ENCODE assay signal across 8 mouse cellular contexts in the genomic region with DNA sequence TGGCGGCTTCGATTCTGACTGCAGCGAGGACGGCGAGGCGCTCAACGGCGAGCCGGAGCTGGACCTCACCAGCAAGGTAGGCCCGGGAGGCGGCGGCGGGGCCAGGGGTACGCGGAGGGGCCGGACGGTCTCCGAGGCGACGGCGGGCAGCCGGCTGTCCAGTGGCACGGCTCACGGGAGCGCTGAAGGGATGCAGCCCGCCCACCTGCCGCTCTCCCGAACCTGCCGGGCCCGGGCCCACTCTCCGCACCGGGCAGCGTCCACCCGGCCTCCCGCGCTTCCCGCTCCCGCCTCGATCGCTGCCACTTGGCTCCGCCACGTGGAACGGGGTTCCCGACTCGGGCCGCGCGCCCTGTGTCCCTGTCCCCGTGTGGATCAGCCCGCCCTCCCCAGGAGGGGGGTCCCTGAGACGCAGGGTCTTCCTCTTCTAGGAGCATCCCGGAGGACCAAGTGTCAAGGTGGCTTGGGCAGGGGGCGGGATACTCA. TPM values are rescaled to one million over a fixed set of nuclear protein-coding genes. Genes with fewer than 3 reads are reported as not detected.
DNase-seq lines count a peak whose midpoint lies in the region; ATAC-seq and TF ChIP-seq lines count a peak whose summit lies in the region.

No protein-coding gene starts in this region.

- H3K9me3 ChIP-seq in forebrain, postnatal 0 days (ENCODE audit: low read length), result no peaks in the 10 kb centered on the region
- H3K9me3 ChIP-seq in intestine, embryonic 15.5 days, result no peaks in the 10 kb centered on the region
- H3K9me3 ChIP-seq in midbrain, embryonic 10.5 days (replicated peaks), result no peaks in the 10 kb centered on the region

- ATAC-seq in forebrain, postnatal 0 days, result no peak; the same call in 1 of the 2 replicates
- peak; percentile 16 for ATAC-seq in intestine, embryonic 15.5 days

- peak overlapping the region; percentile 89 for H3K27ac ChIP-seq in forebrain, postnatal 0 days (ENCODE audit: low read depth, low read length)
- peak overlapping the region; percentile 82 for H3K27ac ChIP-seq in intestine, embryonic 15.5 days
- H3K27ac ChIP-seq in midbrain, embryonic 10.5 days (replicated peaks), result peak overlapping the region; percentile 96

- H3K4me1 ChIP-seq in forebrain, postnatal 0 days (ENCODE audit: insufficient read depth), result peaks cover 15% of the 10 kb centered on the region; the same call in 1 of the 2 replicates
- peaks cover 22% of the 10 kb centered on the region for H3K4me1 ChIP-seq in intestine, embryonic 15.5 days (replicated peaks)
- peaks cover 52% of the 10 kb centered on the region for H3K4me1 ChIP-seq in midbrain, embryonic 10.5 days

- no peak for TF ChIP-seq CTCF in forebrain, postnatal 0 days (IDR thresholded peaks at IDR 0.05; ENCODE audit: low read depth)

- peak overlapping the region; percentile 98 for H3K4me2 ChIP-seq in forebrain, postnatal 0 days (ENCODE audit: low read depth)
- peak overlapping the region; percentile 94 for H3K4me2 ChIP-seq in intestine, embryonic 15.5 days (replicated peaks)

- H3K36me3 ChIP-seq in forebrain, postnatal 0 days (ENCODE audit: insufficient read depth), result no peaks in the 10 kb centered on the region
- H3K36me3 ChIP-seq in intestine, embryonic 15.5 days, result no peaks in the 10 kb centered on the region
- peaks cover 19% of the 10 kb centered on the region for H3K36me3 ChIP-seq in midbrain, embryonic 10.5 days

- peak; percentile 46 for DNase-seq in left cerebral cortex, postnatal 4 days
- no peak for DNase-seq in left cerebral cortex, adult 11 months (ENCODE audit: low spot score)
- DNase-seq in cerebellum, adult 11-12 months, result peak; percentile 79
- no peak for DNase-seq in forebrain, postnatal 0 days
- DNase-seq in midbrain, embryonic 10.5 days (ENCODE audit: low spot score), result no peak
- peak; percentile 15 for DNase-seq in urinary bladder, postnatal 10 days (ENCODE audit: low spot score)
- DNase-seq in layer of hippocampus, adult 11-12 months (ENCODE audit: low spot score), result no peak

- H3K4me3 ChIP-seq in forebrain, postnatal 0 days (ENCODE audit: low read depth, low read length), result peak overlapping the region; percentile 91
- peak overlapping the region; percentile 92 for H3K4me3 ChIP-seq in intestine, embryonic 15.5 days (replicated peaks)
- peak overlapping the region; percentile 97 for H3K4me3 ChIP-seq in midbrain, embryonic 10.5 days

- H3K27me3 ChIP-seq in forebrain, postnatal 0 days (ENCODE audit: insufficient read depth, low read length), result no peaks in the 10 kb centered on the region
- no peaks in the 10 kb centered on the region for H3K27me3 ChIP-seq in intestine, embryonic 15.5 days (replicated peaks)
- H3K27me3 ChIP-seq in midbrain, embryonic 10.5 days (ENCODE audit: low read depth, poor library complexity, severe bottlenecking), result no peaks in the 10 kb centered on the region

- peak overlapping the region; percentile 84 for H3K9ac ChIP-seq in forebrain, postnatal 0 days
- H3K9ac ChIP-seq in intestine, embryonic 15.5 days, result peak overlapping the region; percentile 92

- WGBS in forebrain, postnatal 0 days, result under 1% methylated on average over 44 of the region's 53 CpGs
- under 1% methylated on average over 49 of the region's 53 CpGs for WGBS in intestine, embryonic 15.5 days
- 0% methylated on average over 36 of the region's 53 CpGs for WGBS in midbrain, embryonic 10.5 days

- intact Hi-C loops in left cerebral cortex, postnatal 4 days (cut with DNase I), result no loop called here

RNA-seq across cellular contexts. Expression of a gene that starts 0.4 kb away (rescaled TPM):
- total RNA-seq in left cerebral cortex, postnatal 4 days (2021), result 10 to 100 TPM; 62.4 to 62.9 TPM
- total RNA-seq in forebrain, postnatal 0 days (2014; rRNA removed), result 74.2 and 78.1 TPM in 2 replicates
- polyA plus RNA-seq in forebrain, postnatal 0 days (2015; fragmentation: Nextera tagmentation; extraction: Ambion mirVana), result 43.4 and 47.6 TPM in 2 replicates
- polyA plus RNA-seq in intestine, embryonic 15.5 days (2015; fragmentation: Nextera tagmentation; extraction: Ambion mirVana), result 27.4 and 29.9 TPM in 2 replicates
- 46.6 and 49.0 TPM in 2 replicates for polyA plus RNA-seq in midbrain, embryonic 10.5 days (2016; fragmentation: Nextera tagmentation; extraction: Ambion mirVana)

RNA-seq across cellular contexts. Expression of a gene that starts 3.3 kb away (rescaled TPM):
- 10 to 100 TPM; 31.2 to 32.0 TPM for total RNA-seq in left cerebral cortex, postnatal 4 days (2021)
- 49.2 and 54.1 TPM in 2 replicates for total RNA-seq in forebrain, postnatal 0 days (2014; rRNA removed)
- polyA plus RNA-seq in forebrain, postnatal 0 days (2015; fragmentation: Nextera tagmentation; extraction: Ambion mirVana), result 18.6 and 20.2 TPM in 2 replicates
- 18.7 and 19.4 TPM in 2 replicates for polyA plus RNA-seq in intestine, embryonic 15.5 days (2015; fragmentation: Nextera tagmentation; extraction: Ambion mirVana)
- polyA plus RNA-seq in midbrain, embryonic 10.5 days (2016; fragmentation: Nextera tagmentation; extraction: Ambion mirVana), result 17.6 and 18.9 TPM in 2 replicates

RNA-seq across cellular contexts. Expression of a gene that starts 20.4 kb away (rescaled TPM):
- total RNA-seq in left cerebral cortex, postnatal 4 days (2021), result 100 to 1,000 TPM; 109 to 110 TPM
- 132 and 167 TPM in 2 replicates for total RNA-seq in forebrain, postnatal 0 days (2014; rRNA removed)
- 248 and 266 TPM in 2 replicates for polyA plus RNA-seq in forebrain, postnatal 0 days (2015; fragmentation: Nextera tagmentation; extraction: Ambion mirVana)
- 261 and 272 TPM in 2 replicates for polyA plus RNA-seq in intestine, embryonic 15.5 days (2015; fragmentation: Nextera tagmentation; extraction: Ambion mirVana)
- polyA plus RNA-seq in midbrain, embryonic 10.5 days (2016; fragmentation: Nextera tagmentation; extraction: Ambion mirVana), result 252 and 279 TPM in 2 replicates

RNA-seq across cellular contexts. Expression of a gene that starts 32.1 kb away (rescaled TPM):
- total RNA-seq in left cerebral cortex, postnatal 4 days (2021), result 10 to 100 TPM; 55.6 to 60.1 TPM
- total RNA-seq in forebrain, postnatal 0 days (2014; rRNA removed), result 70.3 and 107 TPM in 2 replicates
- polyA plus RNA-seq in forebrain, postnatal 0 days (2015; fragmentation: Nextera tagmentation; extraction: Ambion mirVana), result 117 and 119 TPM in 2 replicates
- polyA plus RNA-seq in intestine, embryonic 15.5 days (2015; fragmentation: Nextera tagmentation; extraction: Ambion mirVana), result 37.6 and 39.0 TPM in 2 replicates
- 88.0 and 89.1 TPM in 2 replicates for polyA plus RNA-seq in midbrain, embryonic 10.5 days (2016; fragmentation: Nextera tagmentation; extraction: Ambion mirVana)

RNA-seq across cellular contexts. Expression of a gene that starts 32.3 kb away (rescaled TPM):
- 10 to 100 TPM; 13.5 to 17.2 TPM for total RNA-seq in left cerebral cortex, postnatal 4 days (2021)
- total RNA-seq in forebrain, postnatal 0 days (2014; rRNA removed), result 17.1 and 25.7 TPM in 2 replicates
- polyA plus RNA-seq in forebrain, postnatal 0 days (2015; fragmentation: Nextera tagmentation; extraction: Ambion mirVana), result 1.0 and 1.9 TPM in 2 replicates
- 0.74 and 0.90 TPM in 2 replicates for polyA plus RNA-seq in intestine, embryonic 15.5 days (2015; fragmentation: Nextera tagmentation; extraction: Ambion mirVana)
- polyA plus RNA-seq in midbrain, embryonic 10.5 days (2016; fragmentation: Nextera tagmentation; extraction: Ambion mirVana), result 2.2 and 2.4 TPM in 2 replicates

Comparison
In these comparisons a context has a peak if more than half of its experiments do, and no peak if none do; other contexts are left out.
1. DNase-seq: peak in left cerebral cortex, postnatal 4 days (single experiment), cerebellum, adult 11-12 months (single experiment) and urinary bladder, postnatal 10 days (single experiment); none in left cerebral cortex, adult 11 months (single experiment), forebrain, postnatal 0 days (single experiment), midbrain, embryonic 10.5 days (single experiment) and layer of hippocampus, adult 11-12 months (single experiment).
2. Peak in every context shown above with its lines, with median percentiles within 50 percentile points of each other: H3K27ac ChIP-seq and H3K4me3 ChIP-seq.